Mouse (Mus musculus): Measurements from ENCODE around the gene Zbtb46.

Gene Zbtb46

GRCm38 (mm10) chr2:181413141-181413540 is 46.1 kb downstream of the Zbtb46 start:
- in situ Hi-C loops (cut with MboI; ENCODE audit: unreplicated experiment in 2 of 2) = loop anchor here in 1 of 2 experiments (5.0 kb wide), 1 partner anchor 79 kb away; the partner anchor contains the start of gene Abhd16b

GRCm38 (mm10) chr2:181410760-181411473 is 48.3 kb downstream of the Zbtb46 start:
- in situ Hi-C loops (cut with MboI; ENCODE audit: unreplicated experiment in 2 of 2) = loop anchor here in 1 of 2 experiments (5.0 kb wide), 1 partner anchor 81 kb away; the partner anchor contains the start of gene Abhd16b

GRCm38 (mm10) chr2:181409643-181410042 is 49.6 kb downstream of the Zbtb46 start:
- in situ Hi-C loops (cut with MboI; ENCODE audit: unreplicated experiment in 2 of 2) = loop anchor here (5.0 kb wide), 1 partner anchor 83 kb away; the partner anchor contains the start of gene Abhd16b (in 2 of the 2)

- in situ Hi-C loops (cut with MboI; ENCODE audit: unreplicated experiment in 2 of 2) = no loop called here
These were observed 55.5 kb downstream of the Zbtb46 start for GRCm38 (mm10) chr2:181403722-181404121.

GRCm38 (mm10) chr2:181401497-181401896 is 57.7 kb downstream of the Zbtb46 start:
- in situ Hi-C loops (cut with MboI; ENCODE audit: unreplicated experiment in 2 of 2) = no loop called here

GRCm38 (mm10) chr2:181397207-181397761 is 61.9 kb downstream of the Zbtb46 start:
- in situ Hi-C loops (cut with MboI; ENCODE audit: unreplicated experiment in 2 of 2) = loop anchor here in 1 of 2 experiments (10.0 kb wide), 1 partner anchor 278 kb away; the partner anchor contains the start of gene Sox18

GRCm38 (mm10) chr2:181394086-181394485 is 65.1 kb downstream of the Zbtb46 start:
- in situ Hi-C loops (cut with MboI; ENCODE audit: unreplicated experiment in 2 of 2) = loop anchor here (5.0 to 10.0 kb wide), 4 partner anchors 188 to 283 kb away; partner anchors contain the start of genes Prpf6 (in 1 of the 2), Sox18 (in 1 of the 2), Uckl1 (in 1 of the 2) and Zfp512b (in 1 of the 2)

- in situ Hi-C loops (cut with MboI; ENCODE audit: unreplicated experiment in 2 of 2) = loop anchor here (5.0 to 10.0 kb wide), 4 partner anchors 190 to 285 kb away; partner anchors contain the start of genes Prpf6 (in 1 of the 2), Sox18 (in 1 of the 2), Uckl1 (in 1 of the 2) and Zfp512b (in 1 of the 2)
These were observed 66.5 kb downstream of the Zbtb46 start for GRCm38 (mm10) chr2:181392600-181393213.

- in situ Hi-C loops (cut with MboI; ENCODE audit: unreplicated experiment in 2 of 2) = loop anchor here (5.0 to 10.0 kb wide), 4 partner anchors 191 to 286 kb away; partner anchors contain the start of genes Prpf6 (in 1 of the 2), Sox18 (in 1 of the 2), Uckl1 (in 1 of the 2) and Zfp512b (in 1 of the 2)
These were observed 67.7 kb downstream of the Zbtb46 start for GRCm38 (mm10) chr2:181391541-181391940.

- in situ Hi-C loops (cut with MboI; ENCODE audit: unreplicated experiment in 2 of 2) = loop anchor here (5.0 to 10.0 kb wide), 4 partner anchors 191 to 286 kb away; partner anchors contain the start of genes Prpf6 (in 1 of the 2), Sox18 (in 1 of the 2), Uckl1 (in 1 of the 2) and Zfp512b (in 1 of the 2)
These were observed 68.2 kb downstream of the Zbtb46 start for GRCm38 (mm10) chr2:181391022-181391421.

GRCm38 (mm10) chr2:181390136-181390870 is 68.9 kb downstream of the Zbtb46 start:
- in situ Hi-C loops (cut with MboI; ENCODE audit: unreplicated experiment in 2 of 2) = loop anchor here (5.0 to 10.0 kb wide), 4 partner anchors 192 to 287 kb away; partner anchors contain the start of genes Prpf6 (in 1 of the 2), Sox18 (in 1 of the 2), Uckl1 (in 1 of the 2) and Zfp512b (in 1 of the 2)

- in situ Hi-C loops (cut with MboI; ENCODE audit: unreplicated experiment in 2 of 2) = no loop called here
These were observed 72.5 kb downstream of the Zbtb46 start for GRCm38 (mm10) chr2:181386663-181387210.

GRCm38 (mm10) chr2:181385885-181386284 is 73.3 kb downstream of the Zbtb46 start:
- in situ Hi-C loops (cut with MboI; ENCODE audit: unreplicated experiment in 2 of 2) = no loop called here

- in situ Hi-C loops (cut with MboI; ENCODE audit: unreplicated experiment in 2 of 2) = no loop called here
These were observed 74.3 kb downstream of the Zbtb46 start for GRCm38 (mm10) chr2:181384919-181385391.

GRCm38 (mm10) chr2:181384463-181384862 is 74.8 kb downstream of the Zbtb46 start:
- in situ Hi-C loops (cut with MboI; ENCODE audit: unreplicated experiment in 2 of 2) = no loop called here

GRCm38 (mm10) chr2:181381631-181382306 is 77.5 kb downstream of the Zbtb46 start:
- in situ Hi-C loops (cut with MboI; ENCODE audit: unreplicated experiment in 2 of 2) = no loop called here

- in situ Hi-C loops (cut with MboI; ENCODE audit: unreplicated experiment in 2 of 2) = no loop called here
These were observed 78.1 kb downstream of the Zbtb46 start for GRCm38 (mm10) chr2:181381107-181381506.

- in situ Hi-C loops (cut with MboI; ENCODE audit: unreplicated experiment in 2 of 2) = no loop called here
These were observed 79.0 kb downstream of the Zbtb46 start for GRCm38 (mm10) chr2:181380251-181380650.

- in situ Hi-C loops (cut with MboI; ENCODE audit: unreplicated experiment in 2 of 2) = no loop called here
These were observed 79.4 kb downstream of the Zbtb46 start, which contains the start of gene Lime1 for GRCm38 (mm10) chr2:181379778-181380177. Gene Lime1, plus strand, starts transcription at chr2:181380078.
